Mouse (Mus musculus) left cerebral cortex, postnatal 14 days (tissue): ENCODE measurements around the gene Opn1sw. TPM values are rescaled to one million over a fixed set of nuclear protein-coding genes. Genes with fewer than 3 reads are reported as not detected.
"Not testable (repeated sequence)": the region's sequence is repeated elsewhere in the genome, so short reads cannot be mapped to it uniquely, and the experiment has no call there.

ENCODE experiments used
- DNase-seq, 2 experiments: peaks; one replicate each; pipeline ENCODE4 v3.0.0; 2021 to 2022; ENCODE audit warnings: low spot score in 2 of 2, mixed read lengths in 1 of 2
- intact Hi-C: fragments of 180-260 bp; cut with DNase I; formaldehyde crosslinking; loops from one replicate; pipeline ENCODE4 v1.15.1; 2025
- microRNA-seq, 2 experiments: library from miRNA; unstranded; fragments of <30 nt; microRNA quantifications; one replicate each; pipeline ENCODE4 v1.2.0; 2022
- total RNA-seq, 2 experiments: library from RNA; stranded (reverse); gene quantifications; 2 replicates each; pipeline ENCODE4 v1.2.3; 2021

Opn1sw gene
- total RNA-seq, 2 experiments from 2014 or later, result 0.33 to 0.66 TPM

GRCm38 (mm10) chr6:29351613-29352012, 36.7 kb downstream of the Opn1sw start:
- no peak for DNase-seq
- intact Hi-C loops, result no loop called here

DNA sequence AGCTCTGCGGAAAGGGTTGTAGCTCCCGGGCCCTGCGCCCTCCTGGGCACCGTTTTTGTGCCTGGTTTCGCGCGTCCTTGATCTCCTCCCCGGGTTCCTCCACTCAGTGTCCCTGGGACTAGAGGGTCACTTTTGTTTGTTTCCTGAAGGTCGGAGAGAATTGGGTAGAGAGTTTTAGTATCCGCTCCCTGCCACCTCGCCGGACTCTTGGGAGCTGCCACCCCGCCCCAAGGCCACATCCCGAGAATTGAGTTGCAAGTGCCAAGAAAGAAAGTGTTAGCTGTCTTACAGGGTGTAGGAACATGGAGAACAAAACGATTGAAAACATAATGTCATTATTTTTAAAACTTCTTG, 39.9 kb downstream of the Opn1sw start:
- DNase-seq, result no peak
- intact Hi-C loops, result no loop called here

- DNase-seq, result peak; percentile 99
- intact Hi-C loops, result no loop called here
These were observed 40.5 kb downstream of the Opn1sw start, which contains the start of gene Calu for GRCm38 (mm10) chr6:29347665-29348370. TSS of gene Calu (plus strand) at chr6:29348069.

DNA sequence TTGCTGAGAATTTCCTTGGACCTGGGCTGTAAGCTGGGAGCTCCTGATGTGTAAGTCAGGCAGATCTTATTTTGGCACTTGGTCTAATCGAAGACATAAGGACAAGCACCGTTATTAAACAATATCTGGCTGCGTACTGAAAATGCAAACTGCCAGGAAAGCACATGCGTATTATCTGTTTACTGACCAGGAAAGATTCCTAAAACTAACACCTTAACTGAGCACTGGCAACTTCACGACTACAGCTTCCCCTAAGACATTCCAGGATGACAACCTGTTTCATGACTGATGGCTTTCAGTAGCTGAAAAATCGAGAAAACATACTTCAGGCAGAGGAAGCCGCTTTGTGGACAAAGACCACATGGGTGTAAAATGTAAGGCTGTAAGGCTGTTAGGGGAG, 41.1 kb downstream of the Opn1sw start:
- DNase-seq, result no peak
- intact Hi-C loops, result no loop called here

- DNase-seq, intact Hi-C loops: not testable (repeated sequence)
These were observed 41.8 kb downstream of the Opn1sw start for GRCm38 (mm10) chr6:29346512-29346911.

DNA sequence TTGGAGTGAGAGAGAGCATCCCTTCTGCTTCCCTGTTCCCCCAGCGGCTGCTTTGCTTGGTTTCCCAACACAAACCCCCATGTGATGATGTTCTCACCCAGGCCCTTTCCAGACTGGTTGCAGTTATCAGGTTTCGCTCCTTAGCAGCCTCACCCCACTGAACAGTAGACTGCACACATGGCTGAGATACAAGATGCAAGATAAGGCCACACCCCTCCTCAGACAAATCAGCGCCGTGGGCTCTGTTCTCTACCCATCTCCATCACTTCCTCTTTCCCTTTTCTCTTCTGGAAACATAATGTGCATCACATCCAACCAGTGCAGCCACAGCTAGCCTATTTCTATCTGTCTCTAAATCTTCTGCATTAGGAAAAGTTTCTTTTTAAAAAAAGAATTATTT, 58.8 kb downstream of the Opn1sw start:
- intact Hi-C loops, result no loop called here
- no peak for DNase-seq

DNA sequence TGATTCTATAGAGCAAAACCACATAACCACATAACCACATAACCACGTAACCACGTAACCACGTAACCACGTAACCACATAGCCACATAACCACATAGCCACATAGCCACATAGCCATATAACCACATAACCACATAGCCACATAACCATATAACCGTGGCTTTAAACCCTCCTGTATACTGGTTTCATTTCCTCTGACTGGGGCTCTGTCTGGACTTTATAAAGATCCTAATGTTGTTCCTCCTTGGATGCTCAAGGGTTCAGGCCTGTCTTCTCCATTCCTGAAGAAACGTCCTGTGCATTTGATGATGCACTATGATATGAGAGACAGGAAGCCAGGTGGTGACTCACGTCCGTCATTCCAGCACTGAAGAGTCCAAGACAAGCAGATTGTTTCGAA, 61.3 kb downstream of the Opn1sw start:
- intact Hi-C loops, result no loop called here
- DNase-seq, result no peak

Small RNAs within 50 kb of the gene (microRNA-seq; reads per million reads assigned to microRNA genes)
- gene Gm26220, result 0.53 to 1.0 reads per million in 2 experiments
- gene Gm44354, result 0 reads per million in 2 experiments

Other genes starting within 250 kb of the Opn1sw start
- 10 to 100 TPM; 35.5 to 37.3 TPM for gene Rbm28, start 223.5 kb downstream of the Opn1sw start, total RNA-seq
- 1 to 10 TPM; 4.7 to 5.5 TPM for gene Prrt4, start 208.9 kb downstream of the Opn1sw start, total RNA-seq
- 10 to 100 TPM; 86.5 to 99.2 TPM for gene Impdh1, start 172.1 kb downstream of the Opn1sw start, total RNA-seq
- 1 to 10 TPM; 5.7 to 6.5 TPM for gene Hilpda, start 116.0 kb downstream of the Opn1sw start, total RNA-seq
- gene Fam71f2, start 108.9 kb downstream of the Opn1sw start, total RNA-seq, result under 1 TPM in 1 of 2 experiments, not detected in 1; 0.44 TPM
- gene Fam71f1, start 69.3 kb downstream of the Opn1sw start, total RNA-seq, result not detected
- 10 to 100 TPM; 88.7 to 89.1 TPM for gene Calu, start 40.4 kb downstream of the Opn1sw start, total RNA-seq
- 100 to 1,000 TPM in 1 of 2 experiments, 10 to 100 TPM in 1; 90.1 to 104 TPM for gene Ccdc136, start 7.8 kb upstream of the Opn1sw start, total RNA-seq
- gene Flnc, start 44.8 kb upstream of the Opn1sw start, total RNA-seq, result 1 to 10 TPM; 2.0 to 2.2 TPM
- 100 to 1,000 TPM; 253 to 268 TPM for gene Atp6v1f, start 79.2 kb upstream of the Opn1sw start, total RNA-seq
- 1 to 10 TPM in 1 of 2 experiments, under 1 TPM in 1; 0.70 to 1.3 TPM for gene Atp6v1fnb, start 83.0 kb upstream of the Opn1sw start, total RNA-seq
- 1 to 10 TPM; 5.9 to 7.6 TPM for gene Kcp, start 119.5 kb upstream of the Opn1sw start, total RNA-seq
- 1 to 10 TPM; 3.6 to 4.9 TPM for gene Irf5, start 138.2 kb upstream of the Opn1sw start, total RNA-seq
- gene Tnpo3, start 221.4 kb upstream of the Opn1sw start, total RNA-seq, result 10 to 100 TPM; 67.1 to 70.3 TPM